Mouse (Mus musculus) CH12.LX (cell line): ENCODE measurements at regions not wholly inside any gene's neighbourhood (a gene's known extent, or its start where the extent isn't known, plus 50 kb on each side); places are given as distances from the start of the nearest gene placed in this dataset.

ENCODE experiments used
- DNase-seq: peaks from one replicate; pipeline ENCODE4 v3.0.0-alpha.2; 2013; ENCODE audit errors: extremely low read depth
- H3K27ac ChIP-seq: 2 replicates; pipeline ENCODE4 v1.5.1; 2012; ENCODE audit warnings: low read depth, mild to moderate bottlenecking, control low read depth, moderate library complexity; ENCODE audit not compliant: insufficient read depth
- H3K27me3 ChIP-seq: replicated peaks from 2 replicates; pipeline ENCODE3; 2012; ENCODE audit warnings: inconsistent platforms
- H3K36me3 ChIP-seq, 2 experiments: replicated peaks in 1 of 2; 2 replicates each; pipeline versions ENCODE3 to v1.6.1; 2012; ENCODE audit warnings: inconsistent platforms in 1 of 2, low read length in 1 of 2, mild to moderate bottlenecking in 1 of 2, mixed read lengths in 1 of 2, moderate library complexity in 1 of 2; ENCODE audit not compliant: control insufficient read depth in 1 of 2, insufficient read depth in 1 of 2
- H3K4me1 ChIP-seq, 2 experiments: 2 replicates each; pipeline ENCODE4 v1.6.1; 2012; ENCODE audit warnings: inconsistent platforms in 1 of 2, moderate library complexity in 1 of 2; ENCODE audit not compliant: insufficient read depth in 2 of 2, control insufficient read depth in 1 of 2
- H3K4me2 ChIP-seq: 2 replicates; pipeline ENCODE4 v1.6.1; 2012; ENCODE audit warnings: low read depth, mild to moderate bottlenecking, control low read depth; ENCODE audit not compliant: poor library complexity, insufficient read depth, severe bottlenecking
- H3K4me3 ChIP-seq, 3 experiments: fragments of 150-350 bp in 1 of 3; sonication (generic) in 1 of 3; replicated peaks in 1 of 3; 2 replicates each; pipeline versions ENCODE3 to v1.5.1; 2011 to 2012; ENCODE audit warnings: low read depth in 2 of 3, low read length in 2 of 3, mild to moderate bottlenecking in 2 of 3, moderate library complexity in 2 of 3, control low read depth in 1 of 3, improper control_type of control experiment in 1 of 3, inconsistent platforms in 1 of 3, mixed read lengths in 1 of 3; ENCODE audit not compliant: poor library complexity in 1 of 3
- H3K79me2 ChIP-seq: replicated peaks from 2 replicates; pipeline ENCODE4 v1.6.1; 2012; ENCODE audit warnings: mild to moderate bottlenecking, moderate library complexity; ENCODE audit not compliant: control insufficient read depth, poor library complexity, insufficient read depth, severe bottlenecking; ENCODE audit errors: extremely low read depth
- H3K9ac ChIP-seq: 2 replicates; pipeline ENCODE4 v1.6.1; 2012; ENCODE audit warnings: low read depth, mild to moderate bottlenecking, control low read depth, moderate library complexity; ENCODE audit not compliant: insufficient read depth
- H3K9me3 ChIP-seq: replicated peaks from 2 replicates; pipeline ENCODE3; 2012; ENCODE audit warnings: low read length, inconsistent platforms, mixed read lengths
- CHD1 ChIP-seq: IDR thresholded peaks from 2 replicates; pipeline ENCODE4 v1.6.1; 2012; ENCODE audit warnings: low read depth, low read length, improper control_type of control experiment, inconsistent platforms
- CHD2 ChIP-seq: IDR thresholded peaks from 2 replicates; pipeline ENCODE4 v1.6.1; 2011; ENCODE audit warnings: low read length, improper control_type of control experiment
- CTCF ChIP-seq, 2 experiments: IDR thresholded peaks in 1 of 2; conservative IDR thresholded peaks in 1 of 2; 2 replicates each; pipeline ENCODE4 v1.5.1; 2011 to 2012; ENCODE audit warnings: low read depth in 2 of 2, low read length in 2 of 2, improper control_type of control experiment in 1 of 2, inconsistent platforms in 1 of 2, mild to moderate bottlenecking in 1 of 2, moderate library complexity in 1 of 2
- ELF1 ChIP-seq: IDR thresholded peaks from 2 replicates; pipeline ENCODE4 v1.6.1; 2014; ENCODE audit warnings: low read depth, mild to moderate bottlenecking, inconsistent platforms, low read length, improper control_type of control experiment
- EP300 ChIP-seq: IDR thresholded peaks from 2 replicates; pipeline ENCODE4 v1.6.1; 2011; ENCODE audit warnings: low read length, improper control_type of control experiment
- ETS1 ChIP-seq: conservative IDR thresholded peaks from 2 replicates; pipeline ENCODE4 v1.6.1; 2012; ENCODE audit warnings: low read depth, mild to moderate bottlenecking, inconsistent platforms, low read length, improper control_type of control experiment, moderate library complexity
- HCFC1 ChIP-seq: IDR thresholded peaks from 2 replicates; pipeline ENCODE4 v1.6.1; 2012; ENCODE audit warnings: low read depth, mild to moderate bottlenecking, inconsistent platforms, low read length, improper control_type of control experiment
- IRF4 ChIP-seq: IDR thresholded peaks from 2 replicates; pipeline ENCODE4 v1.6.1; 2014; ENCODE audit warnings: low read depth, mild to moderate bottlenecking, inconsistent platforms, low read length, improper control_type of control experiment
- JUN ChIP-seq: IDR thresholded peaks from 2 replicates; pipeline ENCODE4 v1.6.1; 2011; ENCODE audit warnings: low read depth, mild to moderate bottlenecking, low read length, improper control_type of control experiment, moderate library complexity; ENCODE audit not compliant: insufficient read depth
- JUND ChIP-seq: conservative IDR thresholded peaks from 2 replicates; pipeline ENCODE4 v1.6.1; 2011; ENCODE audit warnings: low read depth, low read length, improper control_type of control experiment
- KAT2A ChIP-seq: IDR thresholded peaks from 2 replicates; pipeline ENCODE4 v1.6.1; 2012; ENCODE audit warnings: low read length, improper control_type of control experiment, inconsistent platforms; ENCODE audit not compliant: insufficient replicate concordance
- MAZ ChIP-seq: IDR thresholded peaks from 2 replicates; pipeline ENCODE4 v1.6.1; 2012; ENCODE audit warnings: low read depth, mild to moderate bottlenecking, inconsistent platforms, low read length, improper control_type of control experiment, moderate library complexity
- MEF2A ChIP-seq: IDR thresholded peaks from 2 replicates; pipeline ENCODE4 v1.6.1; 2014; ENCODE audit warnings: low read depth, mild to moderate bottlenecking, inconsistent platforms, low read length, improper control_type of control experiment, borderline replicate concordance
- MXI1 ChIP-seq: IDR thresholded peaks from 2 replicates; pipeline ENCODE4 v1.6.1; 2011; ENCODE audit warnings: mild to moderate bottlenecking, low read depth, low read length, improper control_type of control experiment
- MYC ChIP-seq: IDR thresholded peaks from 2 replicates; pipeline ENCODE4 v1.6.1; 2011; ENCODE audit warnings: low read depth, mild to moderate bottlenecking, improper control_type of control experiment, low read length
- POLR2A ChIP-seq: IDR thresholded peaks from 2 replicates; pipeline ENCODE4 v1.6.1; 2011; ENCODE audit warnings: low read depth, mild to moderate bottlenecking, improper control_type of control experiment, low read length
- RAD21 ChIP-seq: IDR thresholded peaks from 2 replicates; pipeline ENCODE4 v1.6.1; 2011; ENCODE audit warnings: low read depth, mild to moderate bottlenecking, low read length, improper control_type of control experiment, moderate library complexity
- RCOR1 ChIP-seq: conservative IDR thresholded peaks from 2 replicates; pipeline ENCODE4 v1.6.1; 2012; ENCODE audit warnings: low read depth, mild to moderate bottlenecking, inconsistent platforms, low read length, improper control_type of control experiment
- SIN3A ChIP-seq: IDR thresholded peaks from 2 replicates; pipeline ENCODE4 v1.6.1; 2012; ENCODE audit warnings: low read length, improper control_type of control experiment, inconsistent platforms
- SMC3 ChIP-seq: IDR thresholded peaks from 2 replicates; pipeline ENCODE4 v1.6.1; 2011; ENCODE audit warnings: low read depth, low read length, improper control_type of control experiment
- UBTF ChIP-seq: IDR thresholded peaks from 2 replicates; pipeline ENCODE4 v1.6.1; 2012; ENCODE audit warnings: low read depth, mild to moderate bottlenecking, inconsistent platforms, low read length, improper control_type of control experiment, moderate library complexity
- USF1 ChIP-seq: IDR thresholded peaks from 2 replicates; pipeline ENCODE4 v1.6.1; 2014; ENCODE audit warnings: low read depth, mild to moderate bottlenecking, inconsistent platforms, low read length, improper control_type of control experiment
- USF2 ChIP-seq: conservative IDR thresholded peaks from 2 replicates; pipeline ENCODE4 v1.6.1; 2011; ENCODE audit warnings: low read depth, low read length, improper control_type of control experiment
- ZKSCAN1 ChIP-seq: IDR thresholded peaks from 2 replicates; pipeline ENCODE4 v1.6.1; 2012; ENCODE audit warnings: low read depth, inconsistent platforms, low read length, improper control_type of control experiment, borderline replicate concordance
- ZMIZ1 ChIP-seq: IDR thresholded peaks from 2 replicates; pipeline ENCODE4 v1.6.1; 2012; ENCODE audit warnings: low read depth, mild to moderate bottlenecking, inconsistent platforms, low read length, improper control_type of control experiment
- ZNF384 ChIP-seq: IDR thresholded peaks from 2 replicates; pipeline ENCODE4 v1.6.1; 2012; ENCODE audit warnings: low read depth, low read length, improper control_type of control experiment, inconsistent platforms
- dilution Hi-C: fragments of 300-500 bp; cut with MboI; formaldehyde crosslinking; loops from 2 replicates; pipeline ENCODE4 v1.14.3; 2020; ENCODE audit warnings: low sequenced_read_pairs; ENCODE audit not compliant: extremely low pct_unique_long_range_greater_than_20kb, extremely low pct_ligation_motif_present
- in situ Hi-C: fragments of 300-500 bp; cut with MboI; formaldehyde crosslinking; loops from 3 replicates; pipeline ENCODE4 v1.14.3; 2019; ENCODE audit warnings: low sequenced_read_pairs, low pct_ligation_motif_present, low pct_unique_long_range_greater_than_20kb, mixed read lengths

DNA sequence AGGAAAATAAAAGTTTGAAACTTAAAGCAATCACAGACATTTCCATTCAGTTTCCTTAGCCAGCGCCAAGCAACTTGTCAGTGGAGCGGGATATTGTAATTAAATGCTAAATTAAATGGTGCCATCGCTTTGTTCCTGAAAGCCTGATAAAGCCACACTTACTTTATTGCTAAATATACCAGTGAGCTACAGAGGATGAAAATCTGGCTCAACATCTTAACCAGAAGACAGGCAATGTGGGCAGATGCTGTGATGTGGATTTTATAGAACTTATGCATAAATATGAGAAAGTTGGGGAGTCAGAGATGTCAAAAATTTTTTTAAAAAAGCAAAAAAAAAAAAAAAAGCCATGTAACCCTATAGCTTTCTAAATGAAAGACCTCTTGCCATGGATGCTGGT is 340.8 kb downstream of the Galc start:
- Histone ChIP-seq H3K9ac (no peak overlapping the region), H3K79me2 (no peaks in the 10 kb centered on the region), H3K9me3 (no peaks in the 10 kb centered on the region), H3K27me3 (peaks cover 8% of the 10 kb centered on the region), H3K27ac (no peak overlapping the region), H3K4me2 (no peak overlapping the region), H3K4me1 (no peaks in the 10 kb centered on the region), H3K4me3 (no peak overlapping the region), H3K36me3 (no peaks in the 10 kb centered on the region)
- no peak for DNase-seq
- dilution Hi-C loops (no loop called here), in situ Hi-C loops (no loop called here)
- TF ChIP-seq SIN3A (no peak), RCOR1 (no peak), RAD21 (no peak), MYC (no peak), JUND (no peak), ZMIZ1 (no peak)

- in situ Hi-C loops = no loop called here
- Histone ChIP-seq H3K4me1 (no peaks in the 10 kb centered on the region), H3K9ac (no peak overlapping the region), H3K4me3 (no peak overlapping the region), H3K9me3 (no peaks in the 10 kb centered on the region), H3K27me3 (peaks cover 14% of the 10 kb centered on the region), H3K79me2 (no peaks in the 10 kb centered on the region), H3K27ac (no peak overlapping the region), H3K36me3 (no peaks in the 10 kb centered on the region)
- dilution Hi-C loops = no loop called here
- DNase-seq = no peak
- TF ChIP-seq ZNF384 (no peak), SMC3 (no peak), RCOR1 (no peak), ZMIZ1 (no peak), EP300 (no peak), KAT2A (no peak), IRF4 (no peak), UBTF (no peak), ZKSCAN1 (no peak), MAZ (no peak), CHD1 (no peak)
- TF ChIP-seq, all 38 proteins: peak for 0
- no peak overlapping the region for H3K4me2 ChIP-seq
Observed at GRCm38 (mm10) chr12:97915026-97915425, 344.2 kb downstream of the Galc start.

- Histone ChIP-seq H3K4me3 (no peak overlapping the region), H3K27ac (no peak overlapping the region), H3K27me3 (peaks cover 10% of the 10 kb centered on the region), H3K79me2 (no peaks in the 10 kb centered on the region), H3K4me1 (no peaks in the 10 kb centered on the region), H3K4me2 (no peak overlapping the region), H3K9me3 (no peaks in the 10 kb centered on the region), H3K9ac (no peak overlapping the region), H3K36me3 (no peaks in the 10 kb centered on the region)
- no peak for DNase-seq
- in situ Hi-C loops (no loop called here), dilution Hi-C loops (no loop called here)
- TF ChIP-seq USF2 (no peak), ZNF384 (no peak), CTCF (conservative IDR thresholded peaks at IDR 0.05 in 1 of 2, IDR thresholded peaks at IDR 0.05 in 1 of 2; ENCODE audit: low read depth in 2 of 2, low read length in 2 of 2) (no peak), ETS1 (no peak), MEF2A (no peak), JUND (no peak), MYC (no peak), USF1 (no peak), MAZ (no peak), JUN (no peak), ZMIZ1 (no peak), ELF1 (no peak), POLR2A (no peak), MXI1 (no peak), CHD1 (no peak), HCFC1 (no peak), CHD2 (no peak), RCOR1 (no peak), RAD21 (no peak)
Observed at GRCm38 (mm10) chr12:97912730-97913129, 346.5 kb downstream of the Galc start.
